Mouse (Mus musculus) thymus, adult 2 months (tissue): ENCODE results near the gene Chd5. TPM values are rescaled to one million over a fixed set of nuclear protein-coding genes. Genes with fewer than 3 reads are reported as not detected.

ENCODE experiments used
- DNase-seq: peaks from one replicate; pipeline ENCODE4 v3.0.0; 2021
- H3K27ac ChIP-seq: fragments of 200-500 bp; 2 replicates; pipeline ENCODE4 v1.5.1; 2012; ENCODE audit warnings: low read length, control low read depth; ENCODE audit not compliant: control insufficient read depth, insufficient read depth
- H3K27me3 ChIP-seq: fragments of 200-500 bp; 2 replicates; pipeline ENCODE4 v1.6.1; 2012; ENCODE audit warnings: mild to moderate bottlenecking, low read length, moderate library complexity, mixed read lengths; ENCODE audit not compliant: control insufficient read depth, insufficient read depth
- H3K36me3 ChIP-seq: fragments of 200-500 bp; 2 replicates; pipeline ENCODE4 v1.6.1; 2012; ENCODE audit warnings: mild to moderate bottlenecking, low read length, moderate library complexity; ENCODE audit not compliant: control insufficient read depth, insufficient read depth
- H3K4me1 ChIP-seq: fragments of 200-500 bp; replicated peaks from 2 replicates; pipeline ENCODE4 v1.6.1; 2012; ENCODE audit warnings: low read length; ENCODE audit not compliant: control insufficient read depth, insufficient read depth
- H3K4me3 ChIP-seq: fragments of 200-500 bp; 2 replicates; pipeline ENCODE4 v1.5.1; 2012; ENCODE audit warnings: mild to moderate bottlenecking, low read length, control low read depth, moderate library complexity; ENCODE audit not compliant: control insufficient read depth, insufficient read depth
- CTCF ChIP-seq: fragments of 200-500 bp; IDR thresholded peaks from 2 replicates; pipeline ENCODE4 v1.5.1; 2012; ENCODE audit warnings: mild to moderate bottlenecking, control low read depth, low read length, moderate library complexity, borderline replicate concordance; ENCODE audit not compliant: control insufficient read depth, poor library complexity, insufficient read depth; ENCODE audit errors: extremely low read depth
- POLR2A ChIP-seq: fragments of 200-500 bp; IDR thresholded peaks from 2 replicates; pipeline ENCODE4 v1.6.1; 2012; ENCODE audit warnings: mild to moderate bottlenecking, low read length, control low read depth, moderate library complexity; ENCODE audit not compliant: control insufficient read depth, poor library complexity, insufficient read depth; ENCODE audit errors: extremely low read depth
- WGBS: fragments of 180-500 bp; shearing (Covaris S2); methylation state at CpG from one replicate; pipeline ENCODE4 v1.1.7; 2018; 5-methylcytosine and 5-hydroxymethylcytosine counted together
- polyA plus RNA-seq: library from polyadenylated mRNA; depleted of rRNA; stranded (reverse); fragments of >200 nt; gene quantifications from 2 replicates; pipeline ENCODE4 v1.2.3, GENCODE M21; 2012

The Chd5 gene
- polyA plus RNA-seq, 1 experiment, result 0.16 TPM

DNA sequence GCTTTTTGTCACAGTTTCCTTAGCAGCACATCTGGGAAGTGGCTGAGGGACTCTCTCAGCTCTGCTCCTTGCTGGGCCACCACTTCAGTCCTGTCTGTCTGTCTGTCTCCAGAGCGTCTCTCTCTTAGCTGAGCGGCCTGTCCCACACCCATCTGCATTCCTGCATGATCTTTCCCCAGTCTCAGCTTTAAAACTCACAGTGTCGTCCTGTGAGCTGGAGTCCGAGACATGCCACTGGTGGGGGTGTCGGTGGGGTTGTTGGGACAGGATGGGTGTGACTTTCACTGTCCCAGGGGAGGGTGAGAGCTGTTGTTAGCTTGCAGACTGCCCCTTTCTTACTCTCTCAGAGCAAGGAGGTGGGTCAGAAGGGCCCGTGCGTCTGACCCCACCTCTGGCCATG lies 17.2 kb downstream of the Chd5 start:
- TF ChIP-seq POLR2A (no peak), CTCF (no peak)
- no peak overlapping the region for H3K27ac ChIP-seq
- peaks cover under 1% of the 10 kb centered on the region; the same call in 1 of the 2 replicates for H3K27me3 ChIP-seq
- no peak for DNase-seq
- 87% methylated on average over 7 of the region's 7 CpGs for WGBS
- no peaks in the 10 kb centered on the region for H3K36me3 ChIP-seq
- H3K4me3 ChIP-seq, result no peak overlapping the region
- H3K4me1 ChIP-seq, result no peaks in the 10 kb centered on the region

DNA sequence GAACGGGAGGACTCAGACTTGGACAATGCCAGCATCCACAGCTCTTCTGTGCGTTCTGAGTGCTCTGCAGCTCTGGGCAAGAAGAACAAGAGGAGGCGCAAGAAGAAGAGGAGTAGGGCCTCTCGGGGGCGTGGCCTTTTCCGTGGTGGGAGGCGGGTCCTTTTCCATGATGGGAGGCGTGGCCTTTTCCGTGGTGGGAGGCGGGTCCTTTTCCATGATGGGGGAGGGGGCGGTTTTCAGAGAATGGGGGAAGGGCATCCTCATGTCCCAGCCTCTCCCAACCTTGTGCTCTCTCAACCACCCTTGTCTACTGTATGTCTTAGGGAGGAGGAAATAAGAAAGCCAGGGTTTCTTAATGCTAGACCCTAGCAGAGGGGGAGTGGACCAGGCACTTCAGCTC lies 21.2 kb downstream of the Chd5 start:
- DNase-seq, result no peak
- Histone ChIP-seq H3K4me1 (peaks cover 6% of the 10 kb centered on the region; the same call in 1 of the 2 replicates), H3K27ac (no peak overlapping the region), H3K27me3 (no peaks in the 10 kb centered on the region), H3K4me3 (no peak overlapping the region), H3K36me3 (no peaks in the 10 kb centered on the region)
- TF ChIP-seq CTCF (no peak), POLR2A (no peak)
- 38% methylated on average over 11 of the region's 11 CpGs for WGBS

DNA sequence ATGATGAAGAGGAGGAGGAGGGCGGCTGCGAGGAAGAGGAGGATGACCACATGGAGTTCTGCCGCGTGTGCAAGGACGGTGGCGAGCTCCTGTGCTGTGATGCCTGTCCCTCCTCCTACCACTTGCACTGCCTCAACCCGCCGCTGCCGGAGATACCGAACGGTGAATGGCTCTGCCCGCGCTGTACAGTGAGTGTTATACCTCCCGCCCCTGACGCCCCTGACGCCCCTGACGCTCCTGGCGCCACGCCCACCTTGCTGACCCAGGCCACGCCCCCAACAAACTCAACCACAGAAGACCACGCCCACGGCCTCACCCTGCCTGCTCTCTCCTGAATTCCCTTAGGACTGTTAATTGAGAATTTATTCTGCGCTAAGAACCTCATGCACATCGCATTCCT lies 22.4 kb downstream of the Chd5 start:
- 15% methylated on average over 24 of the region's 24 CpGs for WGBS
- Histone ChIP-seq H3K4me3 (no peak overlapping the region), H3K36me3 (no peaks in the 10 kb centered on the region), H3K4me1 (peaks cover 6% of the 10 kb centered on the region; the same call in 1 of the 2 replicates), H3K27me3 (no peaks in the 10 kb centered on the region), H3K27ac (no peak overlapping the region)
- peak; percentile 19 for DNase-seq
- TF ChIP-seq CTCF (no peak), POLR2A (no peak)

DNA sequence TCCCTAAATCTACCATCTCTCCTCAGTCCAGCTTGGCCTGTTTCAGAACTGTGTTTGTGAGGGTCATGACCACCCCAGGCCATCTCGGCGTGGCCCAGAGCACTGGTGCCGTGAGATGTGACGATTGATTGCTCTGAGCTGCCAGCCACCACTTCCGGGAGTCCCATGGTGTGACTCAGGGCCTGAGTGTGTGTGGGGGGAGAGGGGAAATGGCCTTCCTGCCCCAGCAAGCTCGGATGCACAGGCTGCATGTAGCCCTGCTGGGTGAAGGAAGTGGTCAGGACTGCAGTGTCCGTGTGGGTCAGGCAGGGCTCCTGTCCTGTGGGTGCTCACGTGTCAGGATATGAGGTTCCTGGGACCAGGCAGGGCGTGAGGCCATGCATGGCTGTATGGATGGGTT lies 23.7 kb downstream of the Chd5 start:
- Histone ChIP-seq H3K36me3 (no peaks in the 10 kb centered on the region), H3K4me3 (no peak overlapping the region), H3K4me1 (peaks cover 6% of the 10 kb centered on the region; the same call in 1 of the 2 replicates), H3K27me3 (no peaks in the 10 kb centered on the region), H3K27ac (no peak overlapping the region)
- TF ChIP-seq POLR2A (0 out of 2 replicates have a peak, but pooled peaks have one; percentile 15), CTCF (no peak)
- no peak for DNase-seq
- 11% methylated on average over 9 of the region's 9 CpGs for WGBS

DNA sequence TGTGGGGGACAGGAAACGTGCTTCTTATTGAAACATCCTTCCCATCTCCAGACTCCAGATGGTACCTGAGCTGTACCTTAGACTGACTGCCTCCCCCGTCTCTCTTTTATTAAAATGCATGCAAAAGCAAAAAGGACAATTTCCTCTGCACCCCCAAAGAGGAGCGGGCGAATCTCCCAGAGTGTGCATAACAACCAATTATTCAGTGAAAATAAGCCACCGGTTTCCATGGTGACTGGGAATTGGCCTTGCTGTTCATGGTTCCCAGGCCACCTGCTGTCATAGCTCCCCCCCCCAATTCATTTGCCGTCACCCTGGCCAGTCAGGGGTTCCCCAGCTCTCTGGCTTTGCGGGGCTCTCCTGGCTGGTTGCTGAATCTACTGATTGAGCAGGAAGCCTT lies 26.8 kb downstream of the Chd5 start:
- Histone ChIP-seq H3K27me3 (no peaks in the 10 kb centered on the region), H3K4me3 (no peak overlapping the region), H3K27ac (no peak overlapping the region), H3K4me1 (peaks cover 6% of the 10 kb centered on the region; the same call in 1 of the 2 replicates), H3K36me3 (no peaks in the 10 kb centered on the region)
- DNase-seq, result no peak
- WGBS, result 89% methylated on average over 7 of the region's 7 CpGs
- no peak for TF ChIP-seq POLR2A
- TF ChIP-seq CTCF, result no peak

DNA sequence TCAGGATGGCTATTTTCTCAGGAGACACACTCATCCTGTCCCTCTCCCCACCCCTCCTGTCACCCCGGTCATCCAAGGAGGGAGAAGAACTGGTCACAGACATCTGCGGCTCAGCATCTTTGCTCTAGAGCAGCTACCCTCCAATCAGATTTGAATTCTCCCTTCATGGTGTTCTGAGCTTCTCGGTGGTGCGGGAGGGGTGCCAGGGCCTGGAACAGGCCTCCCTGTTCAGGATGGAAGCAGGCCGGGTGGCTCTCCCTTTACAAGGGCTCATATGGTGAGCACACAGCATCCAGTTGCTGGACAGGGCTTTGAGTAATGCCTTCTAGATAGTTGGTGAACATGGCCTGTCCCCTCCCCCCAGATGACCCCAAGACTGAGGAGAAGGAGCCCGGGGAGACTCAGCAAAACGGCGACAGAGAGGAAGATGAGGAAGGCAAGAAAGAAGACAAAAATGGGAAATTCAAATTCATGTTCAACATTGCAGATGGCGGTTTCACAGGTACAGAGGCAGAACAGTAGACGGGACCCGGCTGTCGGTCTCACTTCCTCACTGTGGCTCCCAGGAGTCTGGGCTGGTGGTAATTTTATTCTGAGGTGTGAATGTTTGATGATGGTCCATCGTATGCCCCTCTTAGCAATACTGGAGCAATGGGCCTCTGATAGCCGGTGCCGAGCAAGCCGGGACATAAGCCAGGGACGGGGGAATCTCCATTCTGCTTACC lies 44.2 kb downstream of the Chd5 start:
- 84% methylated on average over 17 of the region's 17 CpGs for WGBS
- no peaks in the 10 kb centered on the region for H3K36me3 ChIP-seq
- no peak for DNase-seq

More for the DNA sequence above, 44.2 kb downstream of the Chd5 start:
- H3K4me1 ChIP-seq, result no peaks in the 10 kb centered on the region
- no peaks in the 10 kb centered on the region for H3K27me3 ChIP-seq
- TF ChIP-seq POLR2A, result no peak
- no peak for TF ChIP-seq CTCF
- H3K27ac ChIP-seq, result no peak overlapping the region
- no peak overlapping the region for H3K4me3 ChIP-seq
